Mouse (Mus musculus) C2C12 (cell line): ENCODE data around the gene Grm8.

Experiments
- CEBPB ChIP-seq: IDR thresholded peaks from one replicate; pipeline ENCODE4 v1.6.1; 2011; ENCODE audit warnings: low read depth, mild to moderate bottlenecking, control low read depth, moderate library complexity
- CTCF ChIP-seq: IDR thresholded peaks from one replicate; pipeline ENCODE4 v1.5.1; 2011; ENCODE audit not compliant: control insufficient read depth, insufficient read depth, insufficient read length
- FOSL1 ChIP-seq: IDR thresholded peaks from one replicate; pipeline ENCODE4 v1.8.0; 2011; ENCODE audit warnings: mild to moderate bottlenecking, low read length; ENCODE audit not compliant: poor library complexity, insufficient read depth, severe bottlenecking
- MAX ChIP-seq: IDR thresholded peaks from one replicate; pipeline ENCODE4 v1.6.1; 2011; ENCODE audit warnings: mild to moderate bottlenecking, control low read depth
- USF1 ChIP-seq: IDR thresholded peaks from one replicate; pipeline ENCODE4 v1.6.1; 2011; ENCODE audit warnings: low read depth, mild to moderate bottlenecking, control low read depth, moderate library complexity

- TF ChIP-seq CTCF (no peak), CEBPB (no peak), USF1 (no peak), MAX (no peak), FOSL1 (no peak)
Measured at GRCm38 (mm10) chr6:28090981-28091380, 44.0 kb downstream of the Grm8 start.
